In genomic region chr7:19130657-19131056, GRCm38 (mm10) we compare ENCODE assay signal across 8 mouse cellular contexts. TPM values are rescaled to one million over a fixed set of nuclear protein-coding genes. Genes with fewer than 3 reads are reported as not detected.
DNase-seq lines count a peak whose midpoint lies in the region; ATAC-seq and TF ChIP-seq lines count a peak whose summit lies in the region.

No protein-coding gene starts in this region.

- peaks cover 12% of the 10 kb centered on the region for H3K36me3 ChIP-seq in hindbrain, embryonic 14.5 days (replicated peaks; ENCODE audit: control insufficient read depth, insufficient read depth)
- peaks cover 11% of the 10 kb centered on the region for H3K36me3 ChIP-seq in midbrain, embryonic 14.5 days (ENCODE audit: control insufficient read depth, insufficient read depth, low read length)

- no peak for DNase-seq in layer of hippocampus, adult 2 months (ENCODE audit: low spot score in 2 of 2)
- no peak for DNase-seq in layer of hippocampus, adult 9-10 months (ENCODE audit: low spot score)
- peak; percentile 19 for DNase-seq in brain, embryonic 14.5 days (ENCODE audit: low read depth)
- DNase-seq in hindbrain, embryonic 14.5 days (ENCODE audit: low spot score): no peak
- peak; percentile 29 for DNase-seq in midbrain, embryonic 14.5 days
- no peak for DNase-seq in right cerebral cortex, adult 2 months (ENCODE audit: low spot score in 2 of 2)
- DNase-seq in adrenal gland, postnatal 14 days: no peak
- DNase-seq in adrenal gland, postnatal 25 days: no peak

- peak overlapping the region; percentile 50 for H3K9ac ChIP-seq in hindbrain, embryonic 14.5 days
- peak overlapping the region; percentile 48; the same call in 1 of the 2 replicates for H3K9ac ChIP-seq in midbrain, embryonic 14.5 days (replicated peaks; ENCODE audit: low read length)

- H3K4me1 ChIP-seq in hindbrain, embryonic 14.5 days (replicated peaks; ENCODE audit: control insufficient read depth, insufficient read depth, low read length): peaks cover 12% of the 10 kb centered on the region; the same call in 1 of the 2 replicates
- peaks cover 9% of the 10 kb centered on the region; the same call in 1 of the 2 replicates for H3K4me1 ChIP-seq in midbrain, embryonic 14.5 days (ENCODE audit: control insufficient read depth, insufficient read depth, low read length)

- WGBS in hindbrain, embryonic 14.5 days: 32% methylated on average over 4 of the region's 4 CpGs
- WGBS in midbrain, embryonic 14.5 days: 42% methylated on average over 4 of the region's 4 CpGs

- H3K9me3 ChIP-seq in hindbrain, embryonic 14.5 days (ENCODE audit: control insufficient read depth, low read length): no peaks in the 10 kb centered on the region
- no peaks in the 10 kb centered on the region for H3K9me3 ChIP-seq in midbrain, embryonic 14.5 days (ENCODE audit: control insufficient read depth, low read length)

- no peaks in the 10 kb centered on the region for H3K27me3 ChIP-seq in hindbrain, embryonic 14.5 days (ENCODE audit: control insufficient read depth, insufficient read depth, low read length)
- H3K27me3 ChIP-seq in midbrain, embryonic 14.5 days (ENCODE audit: control insufficient read depth, insufficient read depth, low read length): no peaks in the 10 kb centered on the region

- peak overlapping the region; percentile 59; the same call in 1 of the 2 replicates for H3K4me3 ChIP-seq in layer of hippocampus, adult 2 months
- H3K4me3 ChIP-seq in hindbrain, embryonic 14.5 days (replicated peaks; ENCODE audit: low read length): peak overlapping the region; percentile 35
- peak overlapping the region; percentile 47 for H3K4me3 ChIP-seq in midbrain, embryonic 14.5 days (replicated peaks; ENCODE audit: low read depth, low read length)

- TF ChIP-seq CTCF in layer of hippocampus, adult 2 months (conservative IDR thresholded peaks at IDR 0.05): peak; percentile 60
- no peak; the same call in 1 of the 2 replicates for TF ChIP-seq CTCF in brain, embryonic 14.5 days (IDR thresholded peaks at IDR 0.05; ENCODE audit: borderline replicate concordance, extremely low read depth, insufficient read depth, insufficient read length)

- no peak for TF ChIP-seq POLR2A in brain, embryonic 14.5 days (IDR thresholded peaks at IDR 0.05; ENCODE audit: borderline replicate concordance, extremely low read depth, insufficient read depth, insufficient read length, poor library complexity, severe bottlenecking)

- peak overlapping the region; percentile 59 for H3K4me2 ChIP-seq in hindbrain, embryonic 14.5 days (replicated peaks)
- H3K4me2 ChIP-seq in midbrain, embryonic 14.5 days (ENCODE audit: low read length): peak overlapping the region; percentile 68

- no peak for ATAC-seq in hindbrain, embryonic 14.5 days (ENCODE audit: low FRiP score)
- ATAC-seq in midbrain, embryonic 14.5 days (ENCODE audit: low FRiP score, low TSS enrichment): no peak

- peak overlapping the region; percentile 99 for H3K27ac ChIP-seq in layer of hippocampus, adult 2 months
- H3K27ac ChIP-seq in hindbrain, embryonic 14.5 days: peak overlapping the region; percentile 88
- H3K27ac ChIP-seq in midbrain, embryonic 14.5 days (replicated peaks; ENCODE audit: low read depth, low read length): peak overlapping the region; percentile 89

RNA-seq across cellular contexts. Expression of gene Fbxo46, which starts 11.0 kb away (rescaled TPM):
- 10 to 100 TPM; 12.5 to 13.1 TPM for total RNA-seq in layer of hippocampus, adult 2 months (2021)
- 15.9 and 18.1 TPM in 2 replicates for polyA plus RNA-seq in brain, embryonic 14.5 days (2012; rRNA removed)
- 10.9 and 11.9 TPM in 2 replicates for polyA plus RNA-seq in hindbrain, embryonic 14.5 days (2014; fragmentation: Nextera tagmentation; extraction: Ambion mirVana)
- polyA plus RNA-seq in midbrain, embryonic 14.5 days (2014; fragmentation: Nextera tagmentation; extraction: Ambion mirVana): 11.3 and 13.8 TPM in 2 replicates
- 11.2 and 11.9 TPM in 2 replicates for total RNA-seq in adrenal gland, postnatal 14 days (2021)
- total RNA-seq in adrenal gland, postnatal 25 days (2021): 11.7 and 15.1 TPM in 2 replicates

RNA-seq across cellular contexts. Expression of gene Gm4969, which starts 12.5 kb away (rescaled TPM):
- total RNA-seq in layer of hippocampus, adult 2 months (2021): under 1 TPM; 0.33 to 0.71 TPM
- 5.2 and 5.9 TPM in 2 replicates for polyA plus RNA-seq in brain, embryonic 14.5 days (2012; rRNA removed)
- polyA plus RNA-seq in hindbrain, embryonic 14.5 days (2014; fragmentation: Nextera tagmentation; extraction: Ambion mirVana): 6.7 and 7.7 TPM in 2 replicates
- 5.2 and 5.8 TPM in 2 replicates for polyA plus RNA-seq in midbrain, embryonic 14.5 days (2014; fragmentation: Nextera tagmentation; extraction: Ambion mirVana)
- 0.19 TPM in 1 of 2 replicates, not detected in the other for total RNA-seq in adrenal gland, postnatal 14 days (2021)
- total RNA-seq in adrenal gland, postnatal 25 days (2021): 0.09 TPM in 1 of 2 replicates, not detected in the other

RNA-seq across cellular contexts. Expression of gene Qpctl, which starts 18.4 kb away (rescaled TPM):
- total RNA-seq in layer of hippocampus, adult 2 months (2021): 10 to 100 TPM; 17.6 to 18.4 TPM
- polyA plus RNA-seq in brain, embryonic 14.5 days (2012; rRNA removed): 18.3 and 20.8 TPM in 2 replicates
- 19.1 and 20.3 TPM in 2 replicates for polyA plus RNA-seq in hindbrain, embryonic 14.5 days (2014; fragmentation: Nextera tagmentation; extraction: Ambion mirVana)
- 18.5 and 20.0 TPM in 2 replicates for polyA plus RNA-seq in midbrain, embryonic 14.5 days (2014; fragmentation: Nextera tagmentation; extraction: Ambion mirVana)
- 13.2 and 15.2 TPM in 2 replicates for total RNA-seq in adrenal gland, postnatal 14 days (2021)
- 15.4 and 20.3 TPM in 2 replicates for total RNA-seq in adrenal gland, postnatal 25 days (2021)

RNA-seq across cellular contexts. Expression of gene Snrpd2, which starts 18.9 kb away (rescaled TPM):
- 10 to 100 TPM; 76.0 to 80.5 TPM for total RNA-seq in layer of hippocampus, adult 2 months (2021)
- 95.5 and 107 TPM in 2 replicates for polyA plus RNA-seq in brain, embryonic 14.5 days (2012; rRNA removed)
- 104 and 110 TPM in 2 replicates for polyA plus RNA-seq in hindbrain, embryonic 14.5 days (2014; fragmentation: Nextera tagmentation; extraction: Ambion mirVana)
- polyA plus RNA-seq in midbrain, embryonic 14.5 days (2014; fragmentation: Nextera tagmentation; extraction: Ambion mirVana): 112 and 130 TPM in 2 replicates
- total RNA-seq in adrenal gland, postnatal 14 days (2021): 79.1 and 87.8 TPM in 2 replicates
- total RNA-seq in adrenal gland, postnatal 25 days (2021): 90.5 and 99.0 TPM in 2 replicates

RNA-seq across cellular contexts. Expression of gene Gipr, which starts 35.3 kb away (rescaled TPM):
- total RNA-seq in layer of hippocampus, adult 2 months (2021): 1 to 10 TPM in 1 of 2 experiments, under 1 TPM in 1; 0.87 to 1.2 TPM
- polyA plus RNA-seq in brain, embryonic 14.5 days (2012; rRNA removed): 9.6 and 24.5 TPM in 2 replicates
- 0.62 and 1.1 TPM in 2 replicates for polyA plus RNA-seq in hindbrain, embryonic 14.5 days (2014; fragmentation: Nextera tagmentation; extraction: Ambion mirVana)
- polyA plus RNA-seq in midbrain, embryonic 14.5 days (2014; fragmentation: Nextera tagmentation; extraction: Ambion mirVana): 2.6 and 3.1 TPM in 2 replicates
- 0.71 and 0.93 TPM in 2 replicates for total RNA-seq in adrenal gland, postnatal 14 days (2021)
- 0.27 and 0.43 TPM in 2 replicates for total RNA-seq in adrenal gland, postnatal 25 days (2021)

Comparison
In these comparisons a context has a peak if more than half of its experiments do, and no peak if none do; other contexts are left out.
1. DNase-seq: peak in brain, embryonic 14.5 days (single experiment) and midbrain, embryonic 14.5 days (single experiment); none in layer of hippocampus, adult 2 months (0 of 2), layer of hippocampus, adult 9-10 months (single experiment), hindbrain, embryonic 14.5 days (single experiment), right cerebral cortex, adult 2 months (0 of 2), adrenal gland, postnatal 14 days (single experiment) and adrenal gland, postnatal 25 days (single experiment).
2. Peak in every context shown above with its lines, with median percentiles within 50 percentile points of each other: H3K27ac ChIP-seq and H3K4me3 ChIP-seq.